Mouse (Mus musculus): ENCODE results near the gene Mrps18b. TPM values are rescaled to one million over a fixed set of nuclear protein-coding genes. Genes with fewer than 3 reads are reported as not detected.
A peak's percentile ranks its signal among the peaks of the same experiment; 100 is the strongest.

Mrps18b gene
- polyA plus RNA-seq, 1 experiment from 2014 or later: 55.3 TPM

GRCm38 (mm10) chr17:35929534-35929933 is 13.3 kb upstream of the Mrps18b start:
- Histone ChIP-seq H3K9ac (no peak overlapping the region), H3K4me3 (no peak overlapping the region), H3K9me3 (no peaks in the 10 kb centered on the region), H3K4me1 (no peaks in the 10 kb centered on the region), H3K27ac (no peak overlapping the region), H3K27me3 (replicated peaks) (no peaks in the 10 kb centered on the region), H3K4me2 (replicated peaks) (no peak overlapping the region), H3K36me3 (peaks cover 65% of the 10 kb centered on the region)
- no peak for ATAC-seq (ENCODE audit: low FRiP score, low read depth)
- WGBS: 93% methylated on average over 2 of the region's 2 CpGs

DNA sequence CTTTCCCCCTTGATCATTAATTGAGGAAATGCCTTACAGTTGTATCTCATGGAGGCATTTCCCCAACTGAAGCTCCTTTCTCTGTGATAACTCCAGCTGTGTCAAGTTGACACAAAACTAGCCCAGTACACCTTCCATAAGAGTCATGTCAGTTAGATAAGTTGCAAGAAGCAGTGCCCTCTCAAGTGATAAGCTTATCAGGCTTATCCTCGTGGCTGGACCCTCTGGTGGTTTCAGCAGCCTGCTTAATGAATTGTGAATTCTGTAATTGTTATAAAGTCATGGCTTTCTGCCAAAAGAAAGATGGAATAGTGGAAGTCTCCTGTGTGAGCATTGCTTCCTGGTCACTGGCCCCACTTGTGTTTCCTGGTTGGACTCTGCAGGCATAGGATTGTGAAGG is 11.3 kb upstream of the Mrps18b start:
- Histone ChIP-seq H3K36me3 (peaks cover 82% of the 10 kb centered on the region), H3K27me3 (replicated peaks) (no peaks in the 10 kb centered on the region), H3K4me3 (no peak overlapping the region), H3K4me2 (replicated peaks) (no peak overlapping the region), H3K27ac (no peak overlapping the region), H3K9me3 (no peaks in the 10 kb centered on the region), H3K9ac (no peak overlapping the region), H3K4me1 (0 out of 2 replicates have a peak, but pooled peaks cover 2% of the 10 kb centered on the region)
- ATAC-seq (ENCODE audit: low FRiP score, low read depth): no peak
- WGBS: 87% methylated on average over 1 of the region's 1 CpGs

GRCm38 (mm10) chr17:35923281-35923680 is 7.1 kb upstream of the Mrps18b start:
- H3K4me2 ChIP-seq (replicated peaks): no peak overlapping the region
- WGBS: 95% methylated on average over 4 of the region's 4 CpGs
- H3K9me3 ChIP-seq: no peaks in the 10 kb centered on the region
- no peak overlapping the region for H3K4me3 ChIP-seq
- H3K36me3 ChIP-seq: peaks cover 53% of the 10 kb centered on the region
- no peak overlapping the region for H3K27ac ChIP-seq
- no peak for ATAC-seq (ENCODE audit: low FRiP score, low read depth)
- peaks cover 29% of the 10 kb centered on the region for H3K4me1 ChIP-seq
- no peaks in the 10 kb centered on the region for H3K27me3 ChIP-seq (replicated peaks)
- H3K9ac ChIP-seq: no peak overlapping the region

- H3K36me3 ChIP-seq: peaks cover 46% of the 10 kb centered on the region
- no peak overlapping the region for H3K9ac ChIP-seq
- no peaks in the 10 kb centered on the region for H3K9me3 ChIP-seq
- WGBS: 87% methylated on average over 3 of the region's 3 CpGs
- no peak overlapping the region for H3K4me3 ChIP-seq
- H3K4me2 ChIP-seq (replicated peaks): no peak overlapping the region
- no peaks in the 10 kb centered on the region for H3K27me3 ChIP-seq (replicated peaks)
- ATAC-seq (ENCODE audit: low FRiP score, low read depth): no peak
- peaks cover 29% of the 10 kb centered on the region for H3K4me1 ChIP-seq
- H3K27ac ChIP-seq: no peak overlapping the region
Observed at GRCm38 (mm10) chr17:35922566-35922965, 6.4 kb upstream of the Mrps18b start.

- no peak overlapping the region for H3K9ac ChIP-seq
- H3K4me3 ChIP-seq: no peak overlapping the region
- WGBS: 85% methylated on average over 4 of the region's 4 CpGs
- H3K27me3 ChIP-seq (replicated peaks): no peaks in the 10 kb centered on the region
- no peak for ATAC-seq (ENCODE audit: low FRiP score, low read depth)
- peaks cover 39% of the 10 kb centered on the region for H3K36me3 ChIP-seq
- no peaks in the 10 kb centered on the region for H3K9me3 ChIP-seq
- H3K4me2 ChIP-seq (replicated peaks): no peak overlapping the region
- H3K4me1 ChIP-seq: peaks cover 29% of the 10 kb centered on the region
- H3K27ac ChIP-seq: no peak overlapping the region
Observed at GRCm38 (mm10) chr17:35921710-35922109, 5.5 kb upstream of the Mrps18b start.

GRCm38 (mm10) chr17:35920862-35921562 is 4.8 kb upstream of the Mrps18b start:
- Histone ChIP-seq H3K4me3 (no peak overlapping the region), H3K27ac (no peak overlapping the region; the same call in 1 of the 2 replicates), H3K9me3 (no peaks in the 10 kb centered on the region), H3K27me3 (replicated peaks) (no peaks in the 10 kb centered on the region), H3K36me3 (peaks cover 32% of the 10 kb centered on the region), H3K4me2 (replicated peaks) (peak overlapping the region; percentile 74; the same call in 1 of the 2 replicates), H3K4me1 (peaks cover 29% of the 10 kb centered on the region), H3K9ac (no peak overlapping the region)
- WGBS: 74% methylated on average over 5 of the region's 5 CpGs
- no peak for ATAC-seq (ENCODE audit: low FRiP score, low read depth)

DNA sequence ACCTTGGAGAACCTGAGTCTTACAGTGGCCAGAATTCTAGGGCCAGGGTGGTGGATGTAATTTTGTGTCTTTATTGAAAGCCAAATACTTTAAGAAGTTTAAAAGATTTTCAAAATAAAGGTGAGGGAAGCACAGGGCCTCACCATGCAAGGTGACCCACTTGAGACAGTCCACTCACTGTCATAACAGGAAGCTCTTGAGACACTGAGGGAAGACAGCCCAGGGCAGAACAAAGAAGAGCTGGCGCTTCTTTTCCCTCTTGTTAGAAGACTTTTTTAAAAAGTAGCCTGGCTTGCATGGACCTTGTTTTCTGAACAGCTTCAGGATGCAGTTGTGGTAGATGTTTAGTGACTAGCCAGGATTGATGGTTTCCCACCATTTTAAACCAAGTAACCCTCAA is 4.2 kb upstream of the Mrps18b start:
- Histone ChIP-seq H3K36me3 (peaks cover 27% of the 10 kb centered on the region), H3K9ac (peak overlapping the region; percentile 72; the same call in 1 of the 2 replicates), H3K4me3 (no peak overlapping the region), H3K4me2 (replicated peaks) (peak overlapping the region; percentile 74), H3K27me3 (replicated peaks) (no peaks in the 10 kb centered on the region), H3K27ac (0 out of 2 replicates have a peak overlapping the region, but pooled peaks have one; percentile 44), H3K9me3 (no peaks in the 10 kb centered on the region), H3K4me1 (peaks cover 32% of the 10 kb centered on the region)
- no peak for ATAC-seq (ENCODE audit: low FRiP score, low read depth)
- 84% methylated on average over 1 of the region's 1 CpGs for WGBS

- 51% methylated on average over 6 of the region's 6 CpGs for WGBS
- no peak for ATAC-seq (ENCODE audit: low FRiP score, low read depth)
- Histone ChIP-seq H3K27ac (peak overlapping the region; percentile 44; the same call in 1 of the 2 replicates), H3K4me2 (replicated peaks) (peak overlapping the region; percentile 74), H3K4me1 (peaks cover 34% of the 10 kb centered on the region), H3K36me3 (peaks cover 22% of the 10 kb centered on the region), H3K4me3 (peak overlapping the region; percentile 71), H3K9me3 (no peaks in the 10 kb centered on the region), H3K27me3 (replicated peaks) (no peaks in the 10 kb centered on the region), H3K9ac (peak overlapping the region; percentile 72)
Observed at GRCm38 (mm10) chr17:35919864-35920301, 3.7 kb upstream of the Mrps18b start.

- H3K4me1 ChIP-seq: peaks cover 34% of the 10 kb centered on the region
- H3K27me3 ChIP-seq (replicated peaks): no peaks in the 10 kb centered on the region
- ATAC-seq (ENCODE audit: low FRiP score, low read depth): peak; percentile 31
- peak overlapping the region; percentile 74 for H3K4me2 ChIP-seq (replicated peaks)
- H3K9me3 ChIP-seq: no peaks in the 10 kb centered on the region
- H3K4me3 ChIP-seq: peak overlapping the region; percentile 71
- H3K36me3 ChIP-seq: peaks cover 16% of the 10 kb centered on the region
- H3K27ac ChIP-seq: peak overlapping the region; percentile 96
- H3K9ac ChIP-seq: peak overlapping the region; percentile 98
- 11% methylated on average over 7 of the region's 7 CpGs for WGBS
Observed at GRCm38 (mm10) chr17:35919060-35919715, 3.0 kb upstream of the Mrps18b start.

GRCm38 (mm10) chr17:35918276-35919059 is 2.3 kb upstream of the Mrps18b start:
- Histone ChIP-seq H3K9ac (peak overlapping the region; percentile 98), H3K9me3 (no peaks in the 10 kb centered on the region), H3K27ac (peak overlapping the region; percentile 96), H3K4me2 (replicated peaks) (peak overlapping the region; percentile 74), H3K27me3 (replicated peaks) (no peaks in the 10 kb centered on the region), H3K4me3 (peak overlapping the region; percentile 71), H3K4me1 (peaks cover 34% of the 10 kb centered on the region), H3K36me3 (peaks cover 11% of the 10 kb centered on the region)
- ATAC-seq (ENCODE audit: low FRiP score, low read depth): no peak
- under 1% methylated on average over 11 of the region's 11 CpGs for WGBS

- H3K4me1 ChIP-seq: peaks cover 34% of the 10 kb centered on the region
- peak overlapping the region; percentile 98 for H3K9ac ChIP-seq
- peak overlapping the region; percentile 71 for H3K4me3 ChIP-seq
- H3K9me3 ChIP-seq: no peaks in the 10 kb centered on the region
- peak overlapping the region; percentile 74 for H3K4me2 ChIP-seq (replicated peaks)
- peak overlapping the region; percentile 96 for H3K27ac ChIP-seq
- WGBS: under 1% methylated on average over 13 of the region's 13 CpGs
- peak; percentile 26; the same call in 1 of the 2 replicates for ATAC-seq (ENCODE audit: low FRiP score, low read depth)
- no peaks in the 10 kb centered on the region for H3K27me3 ChIP-seq (replicated peaks)
- peaks cover 4% of the 10 kb centered on the region; the same call in 1 of the 2 replicates for H3K36me3 ChIP-seq
Observed at GRCm38 (mm10) chr17:35917463-35918251, 1.5 kb upstream of the Mrps18b start.

All from neural tube, embryonic 12.5 days (tissue).